Mouse (Mus musculus) CD4-positive, CD25-positive, alpha-beta regulatory T cell, adult 2 months (primary cell): ENCODE data around the gene Gm10643.

Source experiments
- DNase-seq: peaks from one replicate; pipeline ENCODE4 v3.0.0-alpha.2; 2012; ENCODE audit warnings: low read depth, low spot score

The Gm10643 gene

GRCm38 (mm10) chr8:84042066-84042947 is 22.6 kb downstream of the Gm10643 start, which contains the start of gene Il27ra:
Gene Il27ra, minus strand, starts transcription at chr8:84042589.
- DNase-seq = peak; percentile 91

- peak; percentile 88 for DNase-seq
These were observed 25.9 kb downstream of the Gm10643 start for GRCm38 (mm10) chr8:84039050-84039449.

DNA sequence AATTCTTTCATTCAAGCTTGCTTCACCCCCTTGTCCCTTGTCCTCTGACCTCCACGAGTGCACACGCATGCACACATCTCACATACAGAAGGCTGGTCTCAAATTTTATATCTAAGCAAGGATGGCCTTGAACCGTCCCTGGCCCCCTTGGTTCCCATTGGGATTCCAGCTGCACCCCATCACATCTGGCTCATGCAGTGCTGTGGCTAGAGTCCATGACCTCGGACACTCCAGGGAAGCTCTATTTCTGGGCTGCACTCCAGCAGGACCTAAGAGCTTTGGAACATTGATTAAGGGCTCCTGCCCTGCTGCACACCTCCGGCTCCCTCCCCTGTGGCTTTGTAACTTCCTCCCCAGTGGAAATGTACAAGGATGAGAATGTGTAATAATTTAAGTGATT is 26.9 kb downstream of the Gm10643 start:
- no peak for DNase-seq

- DNase-seq = no peak
These were observed 32.2 kb downstream of the Gm10643 start for GRCm38 (mm10) chr8:84032777-84033176.

DNA sequence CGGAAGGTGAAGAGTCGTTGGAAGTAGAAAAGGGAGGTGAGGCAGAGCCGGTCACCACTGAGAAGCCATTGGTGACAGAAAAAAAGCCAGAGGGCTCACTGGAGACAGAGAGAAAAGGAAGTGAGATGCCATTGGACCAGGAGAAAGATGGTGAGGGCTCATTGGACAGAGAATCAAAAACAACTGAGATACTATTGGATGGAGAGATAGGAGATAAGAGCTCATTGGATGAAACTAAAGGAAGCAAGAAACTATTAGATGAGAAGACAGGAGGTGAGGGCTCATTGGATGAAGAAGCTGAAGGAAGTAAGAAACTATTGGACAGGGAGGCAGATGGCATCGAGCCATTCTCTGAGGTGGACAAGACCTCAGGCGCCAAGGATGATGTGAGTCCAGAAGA is 35.7 kb downstream of the Gm10643 start:
- no peak for DNase-seq

GRCm38 (mm10) chr8:84027449-84027848 is 37.5 kb downstream of the Gm10643 start:
- DNase-seq = peak; percentile 50

DNA sequence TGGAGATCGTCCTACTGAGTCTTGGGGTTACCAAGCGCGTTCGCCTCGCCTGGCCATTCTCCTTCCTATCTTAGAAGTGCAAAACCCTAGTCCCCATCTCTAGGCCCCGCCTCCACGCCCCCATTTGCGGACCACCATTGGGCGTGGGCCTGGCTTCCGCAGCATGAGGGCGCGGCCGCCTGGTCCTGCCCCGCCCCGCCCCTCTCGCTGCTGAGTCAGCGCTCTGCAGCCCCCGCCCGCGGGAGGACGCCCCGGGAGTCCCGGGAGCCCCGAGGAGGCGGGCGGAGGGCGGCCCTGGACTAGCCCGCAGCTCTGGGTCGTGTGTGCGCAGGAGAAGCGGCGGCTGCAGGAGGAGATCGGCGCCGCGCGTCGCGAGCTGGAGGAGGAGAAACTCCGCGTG is 39.1 kb downstream of the Gm10643 start:
- DNase-seq = peak; percentile 65

- peak; percentile 79 for DNase-seq
These were observed 40.8 kb downstream of the Gm10643 start for GRCm38 (mm10) chr8:84024171-84024570.

- DNase-seq = no peak
These were observed 41.3 kb downstream of the Gm10643 start for GRCm38 (mm10) chr8:84023631-84024030.

DNA sequence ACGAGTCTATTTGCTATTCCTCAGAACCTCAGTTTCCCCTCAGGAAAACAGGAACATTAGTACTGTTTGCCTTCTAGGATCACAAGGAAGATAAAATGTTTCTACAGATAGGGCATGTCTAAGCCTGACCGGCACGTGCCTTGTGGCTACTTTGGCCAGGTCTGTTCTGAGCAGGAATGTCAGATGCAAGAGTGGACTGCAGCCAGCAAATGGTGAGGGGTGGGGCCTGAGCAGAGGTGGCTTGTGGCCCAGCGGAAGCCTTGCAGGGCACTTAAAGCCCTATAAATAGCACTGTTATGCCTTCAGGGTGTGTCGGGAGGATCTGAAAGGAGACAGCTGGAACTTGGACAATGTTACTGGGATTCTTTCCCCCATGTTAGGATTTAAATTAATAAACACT is 41.9 kb downstream of the Gm10643 start:
- no peak for DNase-seq

GRCm38 (mm10) chr8:84021569-84021968 is 43.4 kb downstream of the Gm10643 start:
- DNase-seq = no peak

DNA sequence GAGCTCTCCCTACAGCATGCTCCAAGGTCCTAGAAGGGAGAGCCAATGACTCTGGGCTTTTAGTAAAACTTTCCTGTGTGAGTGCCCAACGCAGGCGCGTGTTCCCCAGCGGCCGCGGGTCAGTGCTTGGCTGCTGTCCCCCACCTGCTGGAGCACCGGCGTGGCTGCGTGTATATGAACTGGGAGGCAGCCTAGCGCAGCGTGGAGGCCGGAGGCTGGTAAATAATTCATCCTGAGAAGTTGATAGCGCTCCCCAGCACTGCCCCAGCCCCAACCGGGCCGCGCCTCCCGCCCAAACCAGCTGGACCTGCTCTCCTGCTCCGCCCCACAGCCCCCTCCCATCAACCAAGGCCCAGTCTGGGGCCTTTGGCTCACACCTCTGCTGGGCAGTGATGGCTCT is 43.8 kb downstream of the Gm10643 start, which contains the start of gene Palm3:
Gene Palm3 (plus strand): TSS at position 376 of the 400 bp plus-strand sequence.
- no peak for DNase-seq

DNA sequence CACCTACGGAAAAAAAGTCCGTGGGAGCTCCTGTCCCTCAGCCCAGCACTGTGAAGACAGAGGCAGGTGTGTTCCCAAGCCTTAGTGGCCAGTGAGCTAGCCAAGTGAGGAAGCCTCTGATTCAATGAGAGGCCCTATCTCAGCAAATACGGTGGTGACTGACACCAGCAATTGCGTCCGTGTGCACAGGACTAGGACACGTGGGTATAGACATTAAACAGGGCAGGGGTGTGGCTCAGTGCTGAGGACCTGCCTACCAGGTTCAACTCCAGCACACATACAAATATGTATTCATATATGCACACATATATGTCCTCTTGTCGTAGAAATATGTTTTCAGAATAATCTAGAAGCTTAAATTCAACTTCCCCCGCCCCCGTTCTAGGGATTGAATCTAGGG is 45.2 kb downstream of the Gm10643 start:
- no peak for DNase-seq

- DNase-seq = no peak
These were observed 49.1 kb downstream of the Gm10643 start for GRCm38 (mm10) chr8:84015833-84016232.
